Mouse (Mus musculus) liver, embryonic 14.5 days (tissue): ENCODE results near the gene Asic1.

Source experiments
- CTCF ChIP-seq: IDR thresholded peaks from 2 replicates; pipeline ENCODE4 v1.5.1; 2016; ENCODE audit warnings: antibody characterized with exemption, low read depth, control low read depth
- EP300 ChIP-seq: IDR thresholded peaks from 2 replicates; pipeline ENCODE4 v1.6.1; 2016; ENCODE audit warnings: antibody characterized with exemption, low read depth

DNA sequence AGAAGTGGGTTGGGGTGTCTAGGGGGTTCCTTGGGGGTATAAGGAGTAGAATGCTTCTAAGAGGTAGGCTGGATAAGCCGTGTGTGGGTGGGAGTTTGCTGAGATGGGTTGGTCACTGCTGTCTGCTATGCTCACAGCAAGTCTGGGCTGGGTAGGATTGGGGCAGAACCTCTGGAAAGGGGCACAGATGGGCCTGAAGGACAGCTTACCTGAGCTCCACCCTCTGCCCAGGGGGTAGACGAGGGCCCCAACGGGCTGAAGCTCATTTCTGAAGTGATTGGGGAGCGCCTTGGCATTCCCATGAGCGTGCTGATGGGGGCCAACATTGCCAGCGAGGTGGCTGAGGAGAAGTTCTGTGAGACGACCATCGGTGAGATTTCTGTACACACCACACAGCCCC, 49.7 kb downstream of the Asic1 start:
- TF ChIP-seq CTCF: no peak
- TF ChIP-seq EP300: no peak
